Mouse (Mus musculus) inflammation-experienced regulatory T-cells, adult 6 months (primary cell): ENCODE results near the gene Ddx24. TPM values are rescaled to one million over a fixed set of nuclear protein-coding genes. Genes with fewer than 3 reads are reported as not detected.
"Not testable (repeated sequence)": the region's sequence is repeated elsewhere in the genome, so short reads cannot be mapped to it uniquely, and the experiment has no call there.

Experiments used
- ATAC-seq: one replicate; pipeline ENCODE4 v1.8.0; 2017
- polyA plus RNA-seq, 3 experiments: library from polyadenylated mRNA; unstranded; fragments of 100-300 nt; shearing (Covaris generic); gene quantifications; one replicate each; pipeline ENCODE4 v1.2.1; 2017

Gene Ddx24
- 100 to 1,000 TPM; 232 to 344 (median 235) TPM for polyA plus RNA-seq

GRCm38 (mm10) chr12:103425729-103426470 lies at the start of gene Ddx24:
Gene Ddx24, minus strand, starts transcription at chr12:103425830.
- ATAC-seq, result peak; percentile 99

- no peak for ATAC-seq
Measured at GRCm38 (mm10) chr12:103474481-103474880, 48.9 kb upstream of the Ddx24 start.

- no peak for ATAC-seq
Measured at GRCm38 (mm10) chr12:103457140-103457539, 31.5 kb upstream of the Ddx24 start, which contains the start of gene Ifi27l2b. Gene Ifi27l2b, minus strand, starts transcription at chr12:103457223.

- not testable (repeated sequence) for ATAC-seq
Measured at GRCm38 (mm10) chr12:103456727-103457126, 31.1 kb upstream of the Ddx24 start.

GRCm38 (mm10) chr12:103453361-103453760 lies 27.7 kb upstream of the Ddx24 start:
- ATAC-seq, result no peak

GRCm38 (mm10) chr12:103445060-103445459 lies 19.4 kb upstream of the Ddx24 start:
- ATAC-seq, result no peak

- not testable (repeated sequence) for ATAC-seq
Measured at GRCm38 (mm10) chr12:103444261-103444660, 18.6 kb upstream of the Ddx24 start.

GRCm38 (mm10) chr12:103443524-103443923 lies 17.9 kb upstream of the Ddx24 start, which contains the start of gene Ifi27l2a:
Gene Ifi27l2a, minus strand, starts transcription at chr12:103443680.
- peak; percentile 95 for ATAC-seq

GRCm38 (mm10) chr12:103437601-103438000 lies 12.0 kb upstream of the Ddx24 start:
- no peak for ATAC-seq

GRCm38 (mm10) chr12:103434861-103435260 lies 9.2 kb upstream of the Ddx24 start:
- ATAC-seq, result no peak

- peak; percentile 100 for ATAC-seq
Measured at GRCm38 (mm10) chr12:103433986-103434731, 8.5 kb upstream of the Ddx24 start, which contains the start of gene Ifi27. Gene Ifi27, plus strand, starts transcription at chr12:103434211.

GRCm38 (mm10) chr12:103433430-103433829 lies 7.8 kb upstream of the Ddx24 start:
- ATAC-seq, result no peak

- ATAC-seq, result no peak
Measured at GRCm38 (mm10) chr12:103426710-103427109, 1.1 kb upstream of the Ddx24 start.

GRCm38 (mm10) chr12:103425016-103425728 lies 458 bp downstream of the Ddx24 start:
- peak; percentile 1 for ATAC-seq

GRCm38 (mm10) chr12:103408144-103408543 lies 17.5 kb downstream of the Ddx24 start:
- ATAC-seq, result no peak

GRCm38 (mm10) chr12:103407720-103408119 lies 17.9 kb downstream of the Ddx24 start, which contains the start of gene 9330161L09Rik:
Gene 9330161L09Rik, minus strand, starts transcription at chr12:103407820.
- no peak for ATAC-seq

GRCm38 (mm10) chr12:103404131-103404530 lies 21.5 kb downstream of the Ddx24 start:
- no peak for ATAC-seq

GRCm38 (mm10) chr12:103396751-103397150 lies 28.9 kb downstream of the Ddx24 start:
- ATAC-seq, result no peak

GRCm38 (mm10) chr12:103395486-103396275 lies 29.9 kb downstream of the Ddx24 start:
- no peak for ATAC-seq

GRCm38 (mm10) chr12:103393528-103393927 lies 32.1 kb downstream of the Ddx24 start:
- no peak for ATAC-seq

GRCm38 (mm10) chr12:103391098-103391497 lies 34.5 kb downstream of the Ddx24 start:
- no peak for ATAC-seq

- no peak for ATAC-seq
Measured at GRCm38 (mm10) chr12:103389982-103390381, 35.6 kb downstream of the Ddx24 start.
